Mouse (Mus musculus) embryo, embryonic 11.5 days (tissue): ENCODE data around the gene Gcc1.
A peak's percentile ranks its signal among the peaks of the same experiment; 100 is the strongest.

ENCODE experiments used
- DNase-seq: peaks from one replicate; pipeline ENCODE4 v3.0.0-alpha.2; 2012; ENCODE audit warnings: low read depth, low spot score

Gcc1 gene

GRCm38 (mm10) chr6:28422651-28423290 lies 5.4 kb downstream of the Gcc1 start:
- DNase-seq, result no peak

- peak; percentile 83 for DNase-seq
These were observed 6.7 kb downstream of the Gcc1 start for GRCm38 (mm10) chr6:28421469-28422000.

- DNase-seq, result no peak
These were observed 7.3 kb downstream of the Gcc1 start for GRCm38 (mm10) chr6:28420865-28421264.

- DNase-seq, result no peak
These were observed 7.8 kb downstream of the Gcc1 start for GRCm38 (mm10) chr6:28420361-28420760.

GRCm38 (mm10) chr6:28419673-28420072 lies 8.5 kb downstream of the Gcc1 start:
- DNase-seq, result no peak

GRCm38 (mm10) chr6:28418449-28418848 lies 9.7 kb downstream of the Gcc1 start:
- no peak for DNase-seq

- DNase-seq, result no peak
These were observed 11.2 kb downstream of the Gcc1 start for GRCm38 (mm10) chr6:28416981-28417380.

GRCm38 (mm10) chr6:28411236-28411635 lies 17.0 kb downstream of the Gcc1 start:
- no peak for DNase-seq

GRCm38 (mm10) chr6:28410053-28410452 lies 18.1 kb downstream of the Gcc1 start:
- no peak for DNase-seq

GRCm38 (mm10) chr6:28399791-28400190 lies 28.4 kb downstream of the Gcc1 start:
- no peak for DNase-seq

GRCm38 (mm10) chr6:28398726-28399125 lies 29.5 kb downstream of the Gcc1 start:
- no peak for DNase-seq

GRCm38 (mm10) chr6:28397681-28398203 lies 30.4 kb downstream of the Gcc1 start, which contains the start of gene Zfp800:
Gene Zfp800, minus strand, starts transcription at chr6:28398005.
- no peak for DNase-seq

- no peak for DNase-seq
These were observed 31.2 kb downstream of the Gcc1 start for GRCm38 (mm10) chr6:28396853-28397457.

GRCm38 (mm10) chr6:28396051-28396852 lies 31.9 kb downstream of the Gcc1 start:
- no peak for DNase-seq

- DNase-seq, result no peak
These were observed 39.2 kb downstream of the Gcc1 start for GRCm38 (mm10) chr6:28389038-28389437.

GRCm38 (mm10) chr6:28385169-28385568 lies 43.0 kb downstream of the Gcc1 start:
- no peak for DNase-seq

GRCm38 (mm10) chr6:28381983-28382382 lies 46.2 kb downstream of the Gcc1 start:
- no peak for DNase-seq

GRCm38 (mm10) chr6:28369966-28370683 lies 58.1 kb downstream of the Gcc1 start:
- DNase-seq, result no peak

- no peak for DNase-seq
These were observed 60.6 kb downstream of the Gcc1 start for GRCm38 (mm10) chr6:28367575-28367974.
